Mouse (Mus musculus) stomach, embryonic 14.5 days (tissue): ENCODE data around the gene Wdr90. TPM values are rescaled to one million over a fixed set of nuclear protein-coding genes. Genes with fewer than 3 reads are reported as not detected.

Source experiments
- ATAC-seq: fragments of 200-750 bp; cut with Nextera tagmentation; 2 replicates; pipeline ENCODE4 v1.8.0; 2017; ENCODE audit warnings: low read depth, moderate TSS enrichment; ENCODE audit not compliant: insufficient number of reproducible peaks, insufficient read depth, low FRiP score
- H3K27ac ChIP-seq: fragments of 300-500 bp; sonication (generic); 2 replicates; pipeline ENCODE4 v1.5.1; 2014; ENCODE audit warnings: mild to moderate bottlenecking, low read length, moderate library complexity, mixed read lengths
- H3K27me3 ChIP-seq: fragments of 300-500 bp; sonication (generic); 2 replicates; pipeline ENCODE4 v1.6.1; 2014; ENCODE audit warnings: low read length, control low read depth, mixed read lengths; ENCODE audit not compliant: control insufficient read depth, insufficient read depth
- H3K36me3 ChIP-seq: fragments of 300-500 bp; sonication (generic); 2 replicates; pipeline ENCODE4 v1.6.1; 2014; ENCODE audit warnings: mild to moderate bottlenecking, control low read depth, low read length, moderate library complexity, mixed read lengths; ENCODE audit not compliant: control insufficient read depth, insufficient read depth
- H3K4me1 ChIP-seq: fragments of 300-500 bp; sonication (generic); 2 replicates; pipeline ENCODE4 v1.6.1; 2014; ENCODE audit warnings: low read length, control low read depth, mixed read lengths; ENCODE audit not compliant: control insufficient read depth, insufficient read depth
- H3K4me2 ChIP-seq: fragments of 300-500 bp; sonication (generic); replicated peaks from 2 replicates; pipeline ENCODE4 v1.6.1; 2014; ENCODE audit warnings: low read depth, low read length, control low read depth
- H3K4me3 ChIP-seq: fragments of 300-500 bp; sonication (generic); 2 replicates; pipeline ENCODE4 v1.5.1; 2014; ENCODE audit warnings: low read depth, low read length, control low read depth
- H3K9ac ChIP-seq: fragments of 300-500 bp; sonication (generic); replicated peaks from 2 replicates; pipeline ENCODE4 v1.6.1; 2014; ENCODE audit warnings: low read depth, mild to moderate bottlenecking, control low read depth, low read length, moderate library complexity, mixed read lengths
- H3K9me3 ChIP-seq: fragments of 300-500 bp; sonication (generic); 2 replicates; pipeline ENCODE4 v1.6.1; 2016; ENCODE audit warnings: low read depth, low read length, control low read depth; ENCODE audit not compliant: control insufficient read depth
- WGBS: fragments of 180-500 bp; shearing (Covaris S2); extraction: QIAGEN DNeasy Blood & Tissue Kit; methylation state at CpG from one replicate; pipeline ENCODE4 v1.1.7; 2014; 5-methylcytosine and 5-hydroxymethylcytosine counted together
- polyA plus RNA-seq: library from polyadenylated mRNA; unstranded; fragments of >200 nt; fragmentation: Nextera tagmentation; extraction: Ambion mirVana; gene quantifications from 2 replicates; pipeline ENCODE4 v1.2.1, GENCODE M21; 2014

Gene Wdr90
- polyA plus RNA-seq, 1 experiment from 2014 or later: 22.5 TPM

GRCm38 (mm10) chr17:25860229-25860628, 1.1 kb downstream of the Wdr90 start:
- H3K36me3 ChIP-seq: no peaks in the 10 kb centered on the region
- H3K27ac ChIP-seq: no peak overlapping the region
- H3K27me3 ChIP-seq: no peaks in the 10 kb centered on the region
- 90% methylated on average over 6 of the region's 6 CpGs for WGBS
- no peaks in the 10 kb centered on the region for H3K9me3 ChIP-seq
- H3K4me2 ChIP-seq: peak overlapping the region; percentile 93
- ATAC-seq: no peak
- H3K4me1 ChIP-seq: peaks cover 7% of the 10 kb centered on the region
- peak overlapping the region; percentile 73; the same call in 1 of the 2 replicates for H3K9ac ChIP-seq
- H3K4me3 ChIP-seq: no peak overlapping the region; the same call in 1 of the 2 replicates

DNA sequence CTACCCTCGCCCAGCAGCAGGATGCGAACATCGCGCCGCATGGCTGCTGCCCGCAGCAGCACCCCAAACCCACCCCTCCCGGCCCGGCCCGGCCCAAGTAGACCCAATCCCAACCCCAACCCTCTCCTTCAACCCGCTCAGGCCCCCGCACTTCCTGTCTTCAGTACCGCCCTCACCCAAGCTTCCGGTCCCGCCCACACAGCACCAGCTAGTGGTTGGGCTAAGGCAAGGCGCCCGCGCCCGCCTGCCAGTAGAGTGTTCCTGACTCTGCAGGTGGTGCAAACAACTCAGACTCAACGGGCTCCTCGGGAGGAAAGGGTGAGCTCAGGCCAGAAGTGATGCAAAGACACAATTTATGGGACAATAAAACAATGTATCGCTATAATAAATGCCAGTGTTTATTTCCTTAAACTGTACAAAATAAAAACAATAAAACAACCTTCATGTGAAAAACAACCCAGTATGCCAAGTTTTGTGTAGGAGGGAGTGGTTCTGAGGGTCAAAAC, 16.9 kb downstream of the Wdr90 start, which contains the start of gene Rhot2:
Rhot2 (minus strand) TSS at position 456 of the 506 bp plus-strand sequence.
- Histone ChIP-seq H3K9me3 (no peaks in the 10 kb centered on the region), H3K36me3 (peaks cover 39% of the 10 kb centered on the region)

DNA sequence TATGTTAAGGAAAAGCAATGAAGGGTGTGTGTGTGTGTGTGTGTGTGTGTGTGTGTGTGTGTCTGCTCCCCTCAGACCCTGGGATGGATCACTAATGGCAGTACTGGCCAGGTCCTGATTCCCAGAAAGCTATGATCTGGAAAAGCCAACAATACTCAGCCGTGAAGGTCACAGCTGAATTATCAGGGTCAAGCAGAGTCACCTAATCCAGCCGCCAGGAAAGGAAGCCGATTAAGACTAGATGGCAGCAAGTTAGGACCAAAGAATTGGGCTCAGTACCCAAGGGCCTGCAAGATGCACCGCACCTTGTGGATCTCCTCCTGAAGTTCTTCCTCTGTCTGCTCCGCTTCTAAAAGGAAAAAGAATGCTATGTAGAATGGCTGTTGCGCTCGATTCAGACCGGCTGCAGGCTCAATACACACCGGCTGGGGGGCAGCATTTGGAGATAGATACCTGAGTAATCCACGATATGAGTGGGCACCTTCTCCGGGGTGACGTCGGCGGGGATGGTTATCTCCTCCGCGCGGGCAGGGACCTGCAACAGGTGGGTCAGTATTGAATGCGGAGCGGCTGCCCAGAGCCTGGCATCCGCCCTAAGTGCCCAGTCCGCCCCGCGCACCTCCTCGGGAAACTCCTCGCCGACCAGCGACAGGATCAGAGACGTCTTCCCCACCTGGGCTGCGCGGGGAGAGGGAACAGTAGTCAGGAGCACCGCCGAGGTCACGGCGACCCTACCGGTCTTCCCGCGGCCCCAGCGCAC, 17.5 kb downstream of the Wdr90 start:
- H3K9me3 ChIP-seq: no peaks in the 10 kb centered on the region
- H3K4me3 ChIP-seq: peak overlapping the region; percentile 88
- peak overlapping the region; percentile 76 for H3K27ac ChIP-seq
- H3K4me1 ChIP-seq: peaks cover 14% of the 10 kb centered on the region
- peak overlapping the region; percentile 84 for H3K9ac ChIP-seq
- peak; percentile 44 for ATAC-seq
- peak overlapping the region; percentile 87 for H3K4me2 ChIP-seq
- WGBS: 3% methylated on average over 37 of the region's 38 CpGs
- H3K36me3 ChIP-seq: peaks cover 44% of the 10 kb centered on the region
- no peaks in the 10 kb centered on the region for H3K27me3 ChIP-seq

More for the DNA sequence above, 16.9 kb downstream of the Wdr90 start, which contains the start of gene Rhot2:
- H3K27ac ChIP-seq: peak within 1 kb of the TSS; percentile 76
- H3K4me1 ChIP-seq: peaks cover 14% of the 10 kb centered on the region
- H3K4me3 ChIP-seq: peak within 1 kb of the TSS; percentile 88
- H3K27me3 ChIP-seq: no peaks in the 10 kb centered on the region
- WGBS: under 1% methylated on average over 21 of the region's 21 CpGs
- peak within 1 kb of the TSS; percentile 87 for H3K4me2 ChIP-seq
- H3K9ac ChIP-seq: peak within 1 kb of the TSS; percentile 84
- peak; percentile 95 for ATAC-seq

DNA sequence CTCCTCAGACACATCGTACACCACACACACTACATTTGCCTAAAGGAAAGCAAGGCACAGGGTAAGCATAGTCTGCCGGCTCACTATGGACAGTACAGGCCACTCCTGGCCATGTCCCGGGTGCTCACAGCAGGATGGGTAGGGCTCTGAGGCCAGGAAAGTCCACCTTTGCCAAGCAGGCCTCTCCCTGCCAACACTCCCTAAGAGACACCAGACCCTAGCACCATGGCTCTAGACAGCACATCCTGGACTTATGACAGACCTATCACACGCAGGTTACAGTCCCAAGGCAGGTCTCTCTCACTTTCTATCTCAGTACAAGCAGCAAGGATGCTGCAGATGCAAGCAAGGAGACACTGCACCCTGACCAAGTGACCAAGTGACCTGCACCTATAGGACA, 18.2 kb downstream of the Wdr90 start:
- peak overlapping the region; percentile 84; the same call in 1 of the 2 replicates for H3K9ac ChIP-seq
- peaks cover 14% of the 10 kb centered on the region for H3K4me1 ChIP-seq
- ATAC-seq: no peak
- peak overlapping the region; percentile 88 for H3K4me3 ChIP-seq
- H3K9me3 ChIP-seq: no peaks in the 10 kb centered on the region
- no peak overlapping the region for H3K27ac ChIP-seq
- no peaks in the 10 kb centered on the region for H3K27me3 ChIP-seq
- peak overlapping the region; percentile 87 for H3K4me2 ChIP-seq
- H3K36me3 ChIP-seq: peaks cover 44% of the 10 kb centered on the region
- 92% methylated on average over 4 of the region's 4 CpGs for WGBS

DNA sequence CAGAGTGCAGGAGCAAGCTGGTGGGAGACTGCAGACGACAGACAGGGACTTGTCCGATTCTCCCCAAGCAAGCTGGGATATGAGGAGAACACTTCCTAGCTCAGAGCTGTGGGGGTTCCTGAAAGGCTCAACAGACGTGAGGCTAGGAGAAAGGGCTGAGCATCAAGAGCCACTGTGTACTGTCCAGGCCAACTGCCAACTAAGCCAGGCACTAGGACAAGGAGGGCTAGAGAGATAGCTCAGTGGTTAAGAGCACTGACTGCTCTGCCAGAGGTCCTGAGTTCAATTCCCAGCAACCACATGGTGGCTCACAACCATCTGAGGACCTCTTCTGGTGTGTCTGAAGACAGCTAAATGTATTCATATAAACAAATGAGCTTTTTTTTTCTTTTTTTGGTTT, 18.8 kb downstream of the Wdr90 start:
- no peaks in the 10 kb centered on the region for H3K27me3 ChIP-seq
- peaks cover 48% of the 10 kb centered on the region for H3K36me3 ChIP-seq
- H3K9me3 ChIP-seq: no peaks in the 10 kb centered on the region
- no peak overlapping the region for H3K27ac ChIP-seq
- peaks cover 15% of the 10 kb centered on the region for H3K4me1 ChIP-seq
- WGBS: 93% methylated on average over 3 of the region's 3 CpGs
- no peak for ATAC-seq
- no peak overlapping the region for H3K4me3 ChIP-seq
- no peak overlapping the region for H3K4me2 ChIP-seq
- no peak overlapping the region for H3K9ac ChIP-seq

- Histone ChIP-seq H3K27me3 (no peaks in the 10 kb centered on the region), H3K9me3 (no peaks in the 10 kb centered on the region), H3K4me1 (peaks cover 27% of the 10 kb centered on the region), H3K4me2 (no peak within 1 kb of the TSS), H3K27ac (no peak within 1 kb of the TSS), H3K36me3 (peaks cover 49% of the 10 kb centered on the region), H3K9ac (no peak within 1 kb of the TSS), H3K4me3 (no peak within 1 kb of the TSS)
- WGBS: 94% methylated on average over 22 of the region's 22 CpGs
- ATAC-seq: no peak
Measured at GRCm38 (mm10) chr17:25841117-25841880, 20.0 kb downstream of the Wdr90 start, which contains the start of gene Gm20683. Gene Gm20683 (minus strand): TSS chr17:25841763.

DNA sequence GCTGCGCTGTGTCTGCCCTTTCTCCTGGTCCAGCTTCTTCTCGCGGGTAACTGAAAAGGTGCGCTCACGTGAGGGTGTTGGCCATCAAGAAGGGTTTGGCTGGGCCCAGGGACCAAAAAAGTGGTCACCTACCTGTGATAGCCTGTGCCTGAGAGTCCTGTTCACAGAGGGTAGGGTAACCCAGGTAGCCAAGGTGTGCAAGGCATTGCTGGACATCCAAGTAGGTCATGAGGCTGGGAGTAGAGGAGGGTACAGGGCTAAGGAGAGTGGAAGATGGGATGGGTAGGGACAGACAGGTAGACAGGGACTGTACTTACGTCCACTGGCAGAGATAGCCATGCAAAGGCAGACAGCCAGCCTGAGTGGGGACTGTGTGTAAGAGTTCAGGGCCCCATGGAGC, 20.8 kb downstream of the Wdr90 start:
- 94% methylated on average over 6 of the region's 6 CpGs for WGBS
- peaks cover 46% of the 10 kb centered on the region for H3K36me3 ChIP-seq

GRCm38 (mm10) chr17:25839455-25840235, 21.7 kb downstream of the Wdr90 start:
- no peak overlapping the region for H3K27ac ChIP-seq
- peaks cover 39% of the 10 kb centered on the region for H3K4me1 ChIP-seq
- no peak overlapping the region for H3K9ac ChIP-seq
- WGBS: 83% methylated on average over 14 of the region's 14 CpGs
- H3K27me3 ChIP-seq: no peaks in the 10 kb centered on the region
- ATAC-seq: no peak
- H3K4me2 ChIP-seq: no peak overlapping the region
- H3K36me3 ChIP-seq: peaks cover 51% of the 10 kb centered on the region
- no peaks in the 10 kb centered on the region for H3K9me3 ChIP-seq
- H3K4me3 ChIP-seq: no peak overlapping the region

More for the DNA sequence above, 20.8 kb downstream of the Wdr90 start:
- Histone ChIP-seq H3K4me1 (peaks cover 35% of the 10 kb centered on the region), H3K27ac (no peak overlapping the region), H3K4me3 (no peak overlapping the region), H3K27me3 (no peaks in the 10 kb centered on the region), H3K9ac (no peak overlapping the region), H3K4me2 (no peak overlapping the region), H3K9me3 (no peaks in the 10 kb centered on the region)
- no peak for ATAC-seq
